Mouse (Mus musculus) ES-E14 (cell line): ENCODE results near the gene Zmym2. TPM values are rescaled to one million over a fixed set of nuclear protein-coding genes. Genes with fewer than 3 reads are reported as not detected.
A peak's percentile ranks its signal among the peaks of the same experiment; 100 is the strongest.

Experiments used
- DNase-seq: peaks from one replicate; pipeline ENCODE4 v3.0.0-alpha.2; 2013; ENCODE audit warnings: low read depth, low spot score
- H3K27ac ChIP-seq: 2 replicates; pipeline ENCODE4 v1.5.1; 2012; ENCODE audit warnings: low read depth, mild to moderate bottlenecking, low read length, moderate library complexity, mixed read lengths; ENCODE audit not compliant: poor library complexity, insufficient read depth, severe bottlenecking
- H3K36me3 ChIP-seq: 2 replicates; pipeline ENCODE4 v1.6.1; 2012; ENCODE audit warnings: mild to moderate bottlenecking, low read length, moderate library complexity, mixed read lengths; ENCODE audit not compliant: control insufficient read depth, poor library complexity, insufficient read depth, severe bottlenecking
- H3K4me1 ChIP-seq, 2 experiments: fragments of 150-350 bp in 1 of 2; sonication (generic) in 1 of 2; 2 replicates each; pipeline ENCODE4 v1.6.1; 2012; ENCODE audit warnings: low read length in 2 of 2, mild to moderate bottlenecking in 1 of 2, mixed read lengths in 1 of 2; ENCODE audit not compliant: control insufficient read depth in 2 of 2, insufficient read depth in 2 of 2, poor library complexity in 1 of 2
- H3K4me3 ChIP-seq, 2 experiments: fragments of 150-350 bp in 1 of 2; sonication (generic) in 1 of 2; 2 replicates each; pipeline ENCODE4 v1.5.1; 2012; ENCODE audit warnings: low read length in 2 of 2, low read depth in 1 of 2, mild to moderate bottlenecking in 1 of 2, mixed read lengths in 1 of 2; ENCODE audit not compliant: insufficient read depth in 1 of 2, poor library complexity in 1 of 2, severe bottlenecking in 1 of 2
- H3K9ac ChIP-seq: 2 replicates; pipeline ENCODE4 v1.6.1; 2012; ENCODE audit warnings: low read depth, mild to moderate bottlenecking, low read length, mixed read lengths; ENCODE audit not compliant: poor library complexity, insufficient read depth, severe bottlenecking
- H3K9me3 ChIP-seq: fragments of 150-350 bp; sonication (generic); 2 replicates; pipeline ENCODE4 v1.6.1; 2012; ENCODE audit warnings: low read depth, mild to moderate bottlenecking, low read length; ENCODE audit not compliant: control insufficient read depth, insufficient read depth
- CHD2 ChIP-seq: IDR thresholded peaks from 2 replicates; pipeline ENCODE4 v1.6.1; 2014; ENCODE audit warnings: mild to moderate bottlenecking, low read depth, low read length, inconsistent platforms
- HCFC1 ChIP-seq: IDR thresholded peaks from 2 replicates; pipeline ENCODE4 v1.6.1; 2012; ENCODE audit warnings: low read length, inconsistent platforms, borderline replicate concordance; ENCODE audit not compliant: insufficient read depth
- MAFK ChIP-seq: IDR thresholded peaks from 2 replicates; pipeline ENCODE4 v1.6.1; 2014; ENCODE audit warnings: mild to moderate bottlenecking, low read depth, low read length, inconsistent platforms; ENCODE audit not compliant: insufficient read depth
- ZC3H11A ChIP-seq: IDR thresholded peaks from 2 replicates; pipeline ENCODE4 v1.6.1; 2012; ENCODE audit warnings: low read depth, mild to moderate bottlenecking, inconsistent platforms, low read length, borderline replicate concordance
- ZNF384 ChIP-seq: IDR thresholded peaks from 2 replicates; pipeline ENCODE4 v1.6.1; 2012; ENCODE audit warnings: low read depth, low read length, inconsistent platforms
- in situ Hi-C, 2 experiments: fragments of 600-800 bp; cut with MboI; formaldehyde crosslinking; loops; one replicate each; pipeline ENCODE4 v1.15.1; 2025; ENCODE audit warnings: low sequenced_read_pairs in 2 of 2, inconsistent platforms in 1 of 2; ENCODE audit not compliant: unreplicated experiment in 2 of 2
- total RNA-seq: library from RNA; depleted of rRNA; stranded (reverse); fragments of 300-350 nt; gene quantifications from 2 replicates; pipeline ENCODE4 v1.2.3, GENCODE M21; 2012; rRNA removed

The Zmym2 gene
- total RNA-seq, 1 experiment, result 18.4 TPM

GRCm38 (mm10) chr14:56970160-56970559 is 83.7 kb downstream of the Zmym2 start:
- Histone ChIP-seq H3K9me3 (no peaks in the 10 kb centered on the region), H3K4me1 (no peaks in the 10 kb centered on the region; a peak in 1 of 4 replicates), H3K4me3 (no peak overlapping the region), H3K9ac (no peak overlapping the region), H3K36me3 (no peaks in the 10 kb centered on the region), H3K27ac (no peak overlapping the region)
- TF ChIP-seq ZNF384 (no peak), CHD2 (no peak), HCFC1 (no peak), MAFK (no peak), ZC3H11A (no peak)
- DNase-seq, result no peak
- in situ Hi-C loops, result loop anchor here in 1 of 2 experiments (10.0 kb wide), 1 partner anchor 95 kb away; no protein-coding TSS in a partner anchor

GRCm38 (mm10) chr14:56978045-56978655 is 91.7 kb downstream of the Zmym2 start:
- TF ChIP-seq ZC3H11A, result no peak
- TF ChIP-seq HCFC1, result no peak
- TF ChIP-seq CHD2, result no peak
- no peak for DNase-seq
- Histone ChIP-seq H3K4me3 (no peak overlapping the region), H3K36me3 (no peaks in the 10 kb centered on the region), H3K27ac (no peak overlapping the region), H3K9me3 (no peaks in the 10 kb centered on the region), H3K4me1 (no peaks in the 10 kb centered on the region), H3K9ac (no peak overlapping the region)
- in situ Hi-C loops, result loop anchor here in 1 of 2 experiments (10.0 kb wide), 1 partner anchor 87 kb away; no protein-coding TSS in a partner anchor

GRCm38 (mm10) chr14:56988621-56989020 is 102.2 kb downstream of the Zmym2 start:
- no peak overlapping the region for H3K9ac ChIP-seq
- H3K36me3 ChIP-seq, result no peaks in the 10 kb centered on the region
- DNase-seq, result peak; percentile 11
- H3K9me3 ChIP-seq, result no peaks in the 10 kb centered on the region
- TF ChIP-seq ZNF384 (no peak), MAFK (no peak), ZC3H11A (no peak), HCFC1 (no peak), CHD2 (no peak)
- no peak overlapping the region for H3K27ac ChIP-seq
- in situ Hi-C loops, result loop anchor here in 1 of 2 experiments (10.0 kb wide), 2 partner anchors 56 to 86 kb away; no protein-coding TSS in a partner anchor
- H3K4me1 ChIP-seq, result peaks cover 0 to 4% of the 10 kb centered on the region in 2 experiments; a peak in 1 of 4 replicates
- no peak overlapping the region for H3K4me3 ChIP-seq

Other genes with a start within 250 kb of the Zmym2 start
- gene Mphosph8, start 218.4 kb upstream of the Zmym2 start, total RNA-seq, result 26.5 and 34.8 TPM in 2 replicates
- gene Pspc1, start 108.3 kb upstream of the Zmym2 start, total RNA-seq, result 36.3 and 49.3 TPM in 2 replicates
- 8.3 and 10.5 TPM in 2 replicates for gene Zmym5, start 74.9 kb upstream of the Zmym2 start, total RNA-seq
- 0.31 and 1.1 TPM in 2 replicates for gene Gja3, start 171.4 kb downstream of the Zmym2 start, total RNA-seq
- 0.58 and 0.76 TPM in 2 replicates for gene Gjb2, start 218.0 kb downstream of the Zmym2 start, total RNA-seq
- gene Gm4491, start 229.2 kb downstream of the Zmym2 start, total RNA-seq, result not detected in 2 replicates
- gene Gjb6, start 247.0 kb downstream of the Zmym2 start, total RNA-seq, result not detected in 2 replicates